Mouse (Mus musculus): ENCODE data around the gene Aunip. TPM values are rescaled to one million over a fixed set of nuclear protein-coding genes. Genes with fewer than 3 reads are reported as not detected.
A peak's percentile ranks its signal among the peaks of the same experiment; 100 is the strongest.

The Aunip gene
- total RNA-seq, 2 experiments from 2014 or later: 24.2 to 25.6 TPM

DNA sequence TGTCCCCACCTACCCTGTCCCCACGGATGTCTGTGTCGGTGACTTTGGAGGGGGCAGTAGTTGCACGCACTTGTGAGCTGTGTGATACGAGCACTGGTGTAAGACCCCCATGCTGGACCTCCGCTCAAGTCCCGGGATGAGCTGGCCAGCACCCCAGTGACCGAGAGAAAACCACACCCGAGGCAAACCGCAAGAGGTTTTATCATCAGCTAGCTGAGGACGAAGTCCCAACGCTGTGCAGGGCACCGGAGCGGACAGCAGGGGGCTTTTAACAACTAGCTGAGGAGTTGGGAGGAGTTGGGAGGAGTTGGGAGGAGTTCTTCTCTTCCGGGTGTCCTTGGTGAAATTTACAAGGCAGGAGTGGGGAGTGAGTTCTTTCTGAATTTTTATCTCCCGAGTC lies 2.0 kb downstream of the Aunip start:
- peak; percentile 64 for ATAC-seq (replicated peaks; ENCODE audit: poor library complexity, severe bottlenecking)

DNA sequence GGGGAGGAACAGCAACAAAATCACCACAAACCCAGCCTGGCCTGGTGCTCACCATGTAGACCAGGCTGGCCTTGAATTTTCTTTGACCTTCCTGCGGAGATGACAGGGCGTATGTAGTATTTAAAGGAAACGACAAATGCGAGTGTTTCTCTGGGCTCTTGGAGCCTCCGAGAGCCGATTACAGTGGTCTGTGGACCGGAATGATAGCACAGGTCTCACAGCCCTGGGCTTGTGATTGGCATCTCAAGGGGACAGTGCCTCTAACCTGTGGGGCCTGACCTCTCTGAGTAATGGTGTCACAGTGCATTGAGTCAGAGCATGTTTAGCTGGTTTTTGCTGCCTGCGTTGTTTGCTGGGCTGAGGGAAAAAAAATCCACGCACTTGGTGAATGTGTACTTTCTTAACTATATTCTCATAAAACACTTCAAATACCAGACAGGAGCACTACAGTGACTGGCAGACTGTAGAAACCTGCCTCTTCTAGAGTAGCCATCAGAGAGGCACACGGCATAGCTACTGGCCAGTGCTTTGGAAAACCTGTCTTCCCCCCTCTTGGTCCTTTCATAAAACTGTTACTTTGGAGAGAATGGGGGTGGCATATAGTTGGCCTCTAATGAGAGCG lies 3.6 kb downstream of the Aunip start:
- ATAC-seq (replicated peaks; ENCODE audit: poor library complexity, severe bottlenecking): no peak

DNA sequence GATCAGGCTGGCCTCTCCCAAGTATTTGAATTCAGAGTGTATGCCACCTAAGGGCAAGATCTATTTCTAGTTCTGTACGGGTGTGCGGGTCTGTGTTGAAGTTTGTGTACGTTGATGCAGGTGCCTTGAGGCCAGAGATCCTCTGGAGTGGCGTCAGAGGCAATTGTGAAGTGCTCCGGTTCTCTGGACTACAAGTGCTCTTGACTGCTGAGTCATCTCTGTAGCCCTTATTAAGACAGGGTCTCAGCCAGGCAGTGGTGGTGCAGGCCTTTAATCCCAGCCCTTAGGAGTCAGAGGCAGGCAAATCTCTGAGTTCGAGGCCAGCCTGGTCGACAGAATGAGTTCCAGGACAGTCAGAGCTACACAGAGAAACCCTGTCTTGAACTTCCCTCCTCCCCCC lies 4.8 kb downstream of the Aunip start:
- no peak for ATAC-seq (replicated peaks; ENCODE audit: poor library complexity, severe bottlenecking)

DNA sequence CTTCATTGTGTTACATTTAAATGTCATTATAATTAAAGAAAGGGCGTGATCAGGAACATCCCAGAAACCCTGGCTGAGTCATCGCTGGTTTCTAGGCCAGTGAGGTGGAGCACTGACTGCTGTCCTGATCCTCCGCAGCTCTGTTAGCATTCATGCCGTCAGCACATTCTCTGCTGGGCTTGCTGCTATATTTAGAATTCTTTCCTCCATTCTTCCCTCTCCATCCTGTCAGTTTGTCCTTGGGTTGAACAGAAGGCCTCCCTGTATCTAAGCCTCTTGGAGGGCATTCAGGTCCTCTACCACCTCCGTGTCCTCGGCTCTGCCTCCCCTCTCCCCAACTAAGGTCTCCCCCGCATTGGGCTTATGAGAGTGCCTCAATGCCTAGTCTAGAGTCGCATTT lies 6.2 kb downstream of the Aunip start:
- ATAC-seq (replicated peaks; ENCODE audit: poor library complexity, severe bottlenecking): no peak

DNA sequence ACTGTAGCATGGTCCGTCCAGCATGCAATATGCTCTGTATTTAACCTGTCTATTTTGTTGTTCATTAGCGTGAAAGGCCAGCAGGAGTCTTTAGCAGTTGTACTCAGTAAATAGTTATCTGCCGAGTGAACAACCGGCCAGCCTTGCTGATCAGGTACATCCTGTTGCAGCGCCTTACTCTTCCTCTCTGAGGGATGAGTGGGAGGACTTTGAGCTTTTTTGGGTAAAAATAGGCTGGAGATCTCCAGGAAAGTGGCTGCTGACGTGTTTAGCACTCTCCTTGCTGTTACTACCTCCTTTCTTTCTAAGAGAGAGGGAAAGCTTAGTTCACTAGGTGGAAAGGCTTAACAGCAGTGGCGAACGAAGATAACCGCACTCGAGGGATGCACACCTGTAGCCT lies 6.9 kb downstream of the Aunip start:
- ATAC-seq (replicated peaks; ENCODE audit: poor library complexity, severe bottlenecking): no peak

DNA sequence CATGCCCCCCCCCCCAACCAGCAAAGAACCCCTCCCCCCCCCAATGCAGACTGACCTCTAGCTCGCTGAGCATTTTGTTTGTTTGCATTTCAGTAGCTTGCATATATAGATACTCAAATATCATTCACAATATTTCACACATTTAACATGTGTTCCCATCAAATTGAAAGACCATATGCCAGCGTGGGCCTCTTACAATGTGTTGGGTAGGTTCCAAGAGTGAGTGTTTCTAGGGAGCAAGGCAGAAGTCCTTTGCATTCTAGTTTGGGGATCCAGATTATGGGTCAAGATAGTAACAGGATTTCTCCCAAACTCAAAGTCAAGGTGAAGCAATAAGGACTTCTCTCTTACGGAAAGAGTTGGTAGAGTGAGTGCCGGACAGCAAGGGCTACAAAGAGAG lies 7.7 kb downstream of the Aunip start:
- ATAC-seq (replicated peaks; ENCODE audit: poor library complexity, severe bottlenecking): no peak

DNA sequence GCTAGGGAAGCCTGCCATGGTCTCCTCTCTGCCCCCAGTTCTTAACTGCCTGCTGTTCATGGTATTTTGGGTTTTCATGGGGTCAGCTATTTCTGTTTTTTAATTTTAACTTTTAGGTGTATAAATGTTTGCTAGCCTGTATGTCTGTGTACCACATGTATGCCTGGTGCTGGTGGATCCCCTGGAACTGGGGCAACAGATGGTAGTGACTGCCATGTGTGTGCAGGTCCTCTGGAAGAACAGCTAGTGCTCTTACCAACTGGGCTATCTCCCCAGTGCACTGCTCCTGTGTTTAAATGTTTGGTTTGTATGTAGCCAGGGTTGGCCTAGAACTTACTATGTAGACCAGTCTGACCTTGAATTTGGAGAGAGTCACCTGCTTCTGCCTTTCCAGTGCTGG lies 8.5 kb downstream of the Aunip start:
- no peak for ATAC-seq (replicated peaks; ENCODE audit: poor library complexity, severe bottlenecking)

DNA sequence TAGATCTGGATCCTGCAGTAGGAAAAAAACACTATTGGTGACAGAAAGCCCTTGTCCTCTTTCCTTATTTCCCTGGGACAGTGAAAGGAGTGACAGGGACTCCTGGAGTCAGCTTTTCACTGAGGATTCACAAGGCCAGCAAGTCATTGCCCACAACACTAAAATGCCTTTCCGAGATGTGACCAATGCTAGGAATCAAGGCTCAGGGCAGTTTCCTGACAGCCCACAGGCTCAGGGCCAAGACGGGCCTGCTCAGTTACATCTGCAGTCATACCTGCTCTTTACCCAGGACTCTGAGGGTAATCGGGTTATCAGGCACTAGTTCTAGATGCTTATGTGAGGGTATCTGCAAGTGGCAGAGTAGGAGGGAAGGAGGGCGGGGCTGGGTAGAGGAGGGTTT lies 12.6 kb downstream of the Aunip start:
- no peak for ATAC-seq (replicated peaks; ENCODE audit: poor library complexity, severe bottlenecking)

DNA sequence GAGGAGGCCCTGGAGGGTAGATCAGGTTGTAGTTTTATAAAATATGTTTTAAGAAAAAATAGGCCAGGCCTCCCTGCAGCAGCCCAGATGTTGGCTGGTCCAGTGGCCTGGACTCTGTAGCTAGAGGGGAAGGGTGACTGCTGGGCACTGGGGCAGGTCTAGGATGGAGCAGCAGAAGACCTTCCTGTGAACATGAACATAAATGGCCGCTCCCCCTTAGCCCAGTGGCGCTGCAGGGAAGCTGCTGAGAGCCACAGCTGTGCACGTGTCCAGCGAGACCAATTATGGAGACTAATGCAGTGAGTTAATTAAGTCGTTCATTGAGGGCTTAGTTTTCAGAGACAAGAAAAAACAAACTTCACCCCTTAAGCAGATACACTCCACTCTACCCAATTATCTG lies 15.0 kb downstream of the Aunip start:
- ATAC-seq (replicated peaks; ENCODE audit: poor library complexity, severe bottlenecking): no peak

DNA sequence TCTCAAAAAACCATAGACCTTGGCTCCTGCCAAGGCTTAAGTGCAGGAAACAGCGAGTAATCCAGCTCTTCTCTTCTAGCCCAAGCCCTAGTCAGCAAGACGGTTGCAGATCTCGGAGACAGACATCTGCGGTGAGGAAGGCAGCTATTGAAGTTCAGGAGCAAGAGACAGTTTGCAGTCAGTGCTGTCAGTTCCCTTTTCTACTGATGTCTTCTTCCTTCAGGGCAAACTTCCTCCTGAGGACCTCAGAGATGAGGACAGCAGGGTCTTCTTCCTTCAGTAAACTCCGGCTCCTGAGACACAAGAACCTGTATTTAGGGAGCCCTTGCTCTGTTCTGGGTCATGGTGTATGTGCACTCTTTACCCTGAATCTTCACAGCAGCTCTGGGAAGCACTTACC lies 15.4 kb downstream of the Aunip start:
- ATAC-seq (replicated peaks; ENCODE audit: poor library complexity, severe bottlenecking): peak; percentile 83

DNA sequence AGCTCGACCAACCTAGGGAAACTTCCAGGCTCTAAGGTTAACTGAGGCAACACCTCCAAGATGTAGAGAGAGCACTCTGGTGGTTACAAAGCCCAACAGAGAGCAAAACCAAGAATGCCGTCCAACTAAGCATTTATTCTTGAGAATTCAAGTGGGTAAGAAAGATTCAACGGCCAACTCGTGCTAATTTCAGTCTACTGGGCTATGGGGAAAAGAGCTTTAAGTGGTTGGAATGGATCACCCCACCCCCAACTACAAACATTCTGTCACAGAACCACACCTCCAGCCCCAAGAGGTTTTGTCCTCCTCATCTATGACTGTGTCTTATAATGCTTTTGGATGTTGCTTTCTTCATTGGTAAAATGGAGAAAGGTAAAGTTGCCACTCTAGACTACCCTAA lies 22.1 kb downstream of the Aunip start:
- ATAC-seq (replicated peaks; ENCODE audit: poor library complexity, severe bottlenecking): no peak

DNA sequence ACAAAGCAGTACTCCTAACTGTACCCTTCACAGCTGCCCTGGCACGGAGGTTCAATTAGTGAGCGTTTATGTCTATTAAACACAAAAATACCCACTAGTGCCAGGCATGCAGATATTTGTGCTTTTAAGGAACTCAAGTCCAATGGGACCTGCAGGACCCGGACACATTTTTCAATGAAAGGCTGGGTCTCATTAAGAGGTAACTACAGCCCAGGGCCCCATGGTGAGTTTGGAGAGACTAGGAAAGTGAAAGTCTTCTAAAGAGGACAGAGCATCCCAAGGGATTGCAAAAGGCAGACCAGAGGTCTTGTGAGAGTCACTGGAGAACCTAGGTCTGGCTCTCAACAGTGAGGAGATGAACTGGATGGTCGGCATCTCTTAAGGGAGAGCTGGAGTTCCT lies 22.6 kb downstream of the Aunip start:
- no peak for ATAC-seq (replicated peaks; ENCODE audit: poor library complexity, severe bottlenecking)

DNA sequence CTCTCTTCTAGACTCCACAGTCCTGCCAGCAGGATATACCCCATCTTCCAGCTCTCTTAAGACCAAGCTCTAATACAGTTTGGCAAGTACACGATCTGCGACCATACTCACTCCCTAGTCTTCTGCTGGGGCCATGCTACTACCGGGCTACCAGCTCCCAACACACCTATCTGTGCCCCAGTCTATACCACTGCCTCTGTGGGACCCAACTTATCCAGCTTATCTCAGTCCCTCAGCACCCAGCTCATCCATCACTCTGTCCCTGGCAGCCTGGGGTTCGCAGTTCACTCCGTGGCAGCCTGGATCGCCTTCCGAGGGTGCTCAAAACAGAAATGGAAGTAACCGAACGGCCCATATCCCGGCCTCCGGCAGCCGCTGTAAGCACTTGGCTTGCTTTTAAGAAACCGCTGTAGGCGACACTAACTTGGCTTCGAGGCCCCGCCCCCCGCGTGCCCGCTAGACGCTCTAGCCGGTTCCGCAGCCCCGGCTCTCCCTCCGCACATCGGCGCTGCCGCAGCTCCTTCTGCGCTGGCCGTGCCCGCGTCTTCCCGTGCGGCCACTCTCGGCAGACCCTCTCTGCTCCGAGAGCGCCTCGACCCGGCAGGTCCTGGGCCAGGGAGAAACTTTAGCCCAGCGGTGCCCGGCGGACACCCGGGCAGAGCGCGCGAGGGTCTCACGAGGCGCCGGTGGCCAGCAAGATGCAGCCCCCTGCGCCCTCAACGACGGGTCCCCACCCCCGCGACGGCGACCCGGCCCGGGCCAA lies 23.5 kb downstream of the Aunip start:
- ATAC-seq (replicated peaks; ENCODE audit: poor library complexity, severe bottlenecking): peak; percentile 44

DNA sequence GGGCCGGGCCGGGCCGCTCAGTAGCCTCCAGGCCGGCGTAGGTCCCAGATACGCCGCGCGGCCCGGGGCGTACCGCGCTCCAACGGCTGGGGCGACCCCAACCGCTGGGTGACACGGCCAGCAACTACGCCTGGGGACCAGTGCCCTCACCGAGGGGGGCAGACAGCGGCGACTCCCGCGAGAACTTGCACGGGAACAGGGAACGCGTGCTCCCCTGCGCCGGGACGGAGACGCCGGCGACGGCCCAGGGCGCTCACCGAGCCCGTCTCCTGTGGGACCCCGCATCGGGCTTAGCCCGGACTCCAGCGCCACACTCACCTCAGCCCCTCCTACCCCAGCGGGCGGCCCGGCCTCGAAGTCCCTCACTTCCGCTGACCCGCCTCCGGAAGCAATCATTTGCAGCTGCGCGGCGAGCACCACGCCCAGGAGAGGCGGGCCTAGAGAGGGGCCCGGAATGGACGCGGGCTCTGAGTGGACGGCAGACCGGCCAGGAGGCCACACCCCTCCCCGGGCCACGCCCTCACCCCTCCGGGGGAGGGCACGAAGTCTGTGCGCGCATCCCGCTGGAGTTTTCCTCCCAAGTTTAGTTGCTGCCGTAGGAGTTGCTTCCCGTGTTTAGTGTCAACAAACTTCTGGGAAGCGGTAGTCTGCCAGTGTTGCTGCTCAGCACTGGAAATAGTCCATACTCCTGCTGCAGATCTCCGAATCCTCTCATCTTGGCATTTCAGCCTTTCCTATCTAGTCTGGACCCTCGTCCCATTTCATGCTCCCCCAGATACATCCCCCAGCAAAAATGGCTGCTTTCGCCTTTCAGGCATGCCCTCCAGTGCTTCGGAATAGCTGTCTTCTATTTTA lies 24.4 kb downstream of the Aunip start, which contains the start of gene Mtfr1l:
TSS of gene Mtfr1l (minus strand) at position 456 of the 855 bp plus-strand sequence.
- ATAC-seq (replicated peaks; ENCODE audit: poor library complexity, severe bottlenecking): peak; percentile 94

DNA sequence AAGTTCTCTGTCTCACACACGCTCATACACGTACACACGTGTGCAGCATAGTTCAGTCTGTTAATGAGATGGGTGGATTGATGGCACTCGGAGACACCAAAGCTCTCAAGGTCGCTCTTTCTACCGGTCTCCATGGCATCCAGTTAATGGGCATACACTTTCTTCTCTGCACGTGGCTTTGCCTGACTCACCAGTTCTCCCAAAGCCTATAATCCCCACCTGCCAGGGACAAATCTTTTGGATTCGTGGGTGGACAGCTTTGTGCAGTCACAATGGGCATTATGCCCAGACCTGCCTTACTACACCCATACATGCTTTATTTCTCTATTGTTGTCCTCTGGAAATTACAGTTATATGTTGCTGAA lies 25.0 kb downstream of the Aunip start:
- ATAC-seq (replicated peaks; ENCODE audit: poor library complexity, severe bottlenecking): peak; percentile 15; the same call in 1 of the 2 replicates

DNA sequence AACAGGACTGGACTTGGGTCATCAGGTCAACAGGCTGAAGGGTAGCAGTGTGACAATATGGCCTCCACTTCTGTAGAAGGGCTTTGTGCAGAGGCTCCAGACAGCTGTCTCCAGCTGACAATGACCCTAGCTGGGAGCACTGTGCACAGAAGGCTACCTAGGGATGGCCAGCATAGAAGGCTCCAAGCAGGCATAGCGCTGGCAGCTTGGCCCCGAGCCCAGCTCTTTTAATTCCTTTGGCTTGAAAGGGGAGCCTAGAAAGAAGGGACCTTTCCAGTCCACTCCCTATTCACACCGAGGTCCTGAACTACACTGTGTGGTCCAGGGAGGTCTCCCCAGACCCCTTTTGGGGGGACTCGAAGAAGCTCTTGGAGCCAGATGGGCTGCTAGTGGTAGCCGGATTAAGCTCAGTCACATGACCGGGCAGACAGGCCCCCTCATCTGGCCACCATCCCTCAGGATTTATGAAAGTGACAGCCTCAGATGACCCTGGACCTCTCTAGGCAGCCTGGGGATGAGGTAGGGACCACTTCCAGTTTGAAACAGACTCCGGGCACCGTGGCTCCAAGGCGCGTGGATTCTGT lies 28.3 kb downstream of the Aunip start:
- no peak for ATAC-seq (replicated peaks; ENCODE audit: poor library complexity, severe bottlenecking)

DNA sequence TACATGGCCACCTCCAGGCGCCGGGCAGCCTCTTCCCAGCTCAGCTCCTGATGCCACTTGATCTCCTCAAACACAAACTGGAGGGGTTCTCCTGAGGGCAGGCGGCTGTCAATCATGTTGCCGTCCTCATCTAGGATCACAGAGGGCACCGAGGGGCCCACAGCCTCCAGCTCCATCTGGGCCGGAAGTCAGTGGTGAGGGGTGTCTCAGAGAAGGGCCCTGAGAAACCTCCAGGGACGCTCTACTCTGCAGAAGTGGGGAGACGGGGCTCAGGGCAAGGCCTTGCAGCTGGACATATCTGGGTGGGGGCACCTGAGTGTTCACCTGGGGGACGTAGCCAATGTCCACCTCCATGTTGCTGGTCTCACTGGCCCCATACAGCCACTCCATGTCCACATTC lies 31.9 kb downstream of the Aunip start:
- ATAC-seq (replicated peaks; ENCODE audit: poor library complexity, severe bottlenecking): no peak

DNA sequence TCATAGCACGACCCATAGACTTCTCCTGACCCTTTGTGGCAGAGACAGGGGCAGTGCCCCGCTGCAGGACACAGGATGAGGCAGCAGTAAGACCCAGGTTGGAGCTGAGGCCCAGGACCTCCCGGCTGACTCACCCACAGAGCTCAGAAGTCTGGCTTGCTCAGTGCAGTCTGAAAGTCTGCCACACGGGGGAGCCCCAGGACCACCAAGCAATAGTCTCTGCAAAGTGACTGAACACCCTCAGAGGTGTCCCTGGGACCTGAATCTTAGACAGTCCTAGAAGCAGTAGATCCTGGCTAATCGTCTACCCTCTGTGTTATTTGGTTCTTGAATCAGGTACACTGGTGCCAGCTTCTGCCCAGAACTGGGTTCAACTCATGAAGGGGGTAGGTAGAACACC lies 32.5 kb downstream of the Aunip start:
- peak; percentile 57 for ATAC-seq (replicated peaks; ENCODE audit: poor library complexity, severe bottlenecking)

DNA sequence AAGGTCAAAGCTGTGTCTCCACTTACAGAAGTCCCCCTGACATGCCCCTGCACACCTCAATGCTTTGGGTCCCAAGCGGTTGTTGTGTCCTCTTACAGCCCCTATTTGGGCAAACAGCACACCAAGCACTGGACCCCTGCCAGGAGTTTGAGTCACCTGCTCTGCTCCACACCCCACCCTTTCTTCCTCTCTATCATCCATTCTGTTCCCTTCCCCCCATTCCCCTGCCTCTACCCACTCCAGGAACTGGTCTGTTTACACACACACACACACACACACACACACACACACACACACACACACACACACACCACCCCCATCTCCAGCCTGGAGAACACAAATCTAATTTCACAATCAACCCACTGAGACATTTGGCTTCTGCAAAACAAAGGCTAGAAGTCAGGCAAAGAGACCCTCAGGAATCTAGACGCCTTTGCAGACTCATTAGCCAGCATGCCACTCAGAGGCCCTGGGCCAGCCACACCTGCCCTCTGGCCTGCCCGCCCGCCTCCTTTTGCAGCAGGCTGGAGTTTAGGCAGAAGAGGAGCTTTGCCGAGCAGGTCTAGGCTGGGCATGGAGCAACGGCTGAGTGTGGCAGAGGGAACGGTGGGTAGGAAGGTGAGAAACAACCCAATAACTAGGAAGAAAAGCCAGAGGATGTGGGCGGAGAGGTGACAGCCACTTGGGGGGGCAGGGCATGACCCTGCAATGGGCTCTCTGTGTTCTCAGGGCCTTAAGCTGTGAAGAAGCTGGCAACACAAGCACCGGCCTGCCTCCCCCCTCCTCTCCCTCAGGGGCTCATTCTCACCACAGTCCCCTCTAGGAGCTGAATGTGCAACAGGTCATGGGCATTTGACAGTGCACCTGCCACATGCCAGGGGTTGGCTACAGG lies 36.3 kb downstream of the Aunip start:
- peak; percentile 4; the same call in 1 of the 2 replicates for ATAC-seq (replicated peaks; ENCODE audit: poor library complexity, severe bottlenecking)

Measured in granulocyte monocyte progenitor cell, adult 5-6 weeks (primary cell).